Mouse (Mus musculus) midbrain, embryonic 11.5 days (tissue): ENCODE measurements around the gene Psmd11. TPM values are rescaled to one million over a fixed set of nuclear protein-coding genes. Genes with fewer than 3 reads are reported as not detected.

Experiments used
- ATAC-seq: fragments of 200-750 bp; cut with Nextera tagmentation; 2 replicates; pipeline ENCODE4 v1.8.0; 2017; ENCODE audit warnings: moderate TSS enrichment, moderate library complexity; ENCODE audit not compliant: low FRiP score
- DNase-seq: peaks from one replicate; pipeline ENCODE4 v3.0.0; 2015; ENCODE audit warnings: low spot score; ENCODE audit errors: missing footprints
- H3K27ac ChIP-seq: fragments of 300-500 bp; sonication (generic); 2 replicates; pipeline ENCODE4 v1.5.1; 2014; ENCODE audit warnings: low read depth, low read length
- H3K27me3 ChIP-seq: fragments of 300-500 bp; sonication (generic); 2 replicates; pipeline ENCODE4 v1.6.1; 2014; ENCODE audit warnings: mild to moderate bottlenecking, low read length, moderate library complexity, mixed read lengths; ENCODE audit not compliant: control insufficient read depth, insufficient read depth
- H3K36me3 ChIP-seq: fragments of 300-500 bp; sonication (generic); 2 replicates; pipeline ENCODE4 v1.6.1; 2014; ENCODE audit warnings: mild to moderate bottlenecking, low read length, moderate library complexity, mixed read lengths; ENCODE audit not compliant: control insufficient read depth, insufficient read depth
- H3K4me1 ChIP-seq: fragments of 300-500 bp; sonication (generic); 2 replicates; pipeline ENCODE4 v1.6.1; 2014; ENCODE audit warnings: low read length; ENCODE audit not compliant: control insufficient read depth, insufficient read depth
- H3K4me2 ChIP-seq: fragments of 300-500 bp; sonication (generic); 2 replicates; pipeline ENCODE4 v1.6.1; 2014; ENCODE audit warnings: mild to moderate bottlenecking, moderate library complexity
- H3K4me3 ChIP-seq: fragments of 300-500 bp; sonication (generic); 2 replicates; pipeline ENCODE4 v1.5.1; 2014; ENCODE audit warnings: low read depth, low read length
- H3K9ac ChIP-seq: fragments of 300-500 bp; sonication (generic); 2 replicates; pipeline ENCODE4 v1.6.1; 2014; ENCODE audit warnings: low read length
- H3K9me3 ChIP-seq: fragments of 300-500 bp; sonication (generic); 2 replicates; pipeline ENCODE4 v1.6.1; 2016; ENCODE audit warnings: low read length; ENCODE audit not compliant: control insufficient read depth
- WGBS: fragments of 180-500 bp; shearing (Covaris S2); extraction: QIAGEN DNeasy Blood & Tissue Kit; methylation state at CpG from one replicate; pipeline ENCODE4 v1.1.7; 2014; 5-methylcytosine and 5-hydroxymethylcytosine counted together
- polyA plus RNA-seq: library from polyadenylated mRNA; unstranded; fragments of >200 nt; fragmentation: Nextera tagmentation; extraction: Ambion mirVana; gene quantifications from 2 replicates; pipeline ENCODE4 v1.2.1, GENCODE M21; 2014

Gene Psmd11
- polyA plus RNA-seq, 1 experiment from 2014 or later: 347 TPM

GRCm38 (mm10) chr11:80495972-80496371 lies 67.6 kb downstream of the Psmd11 start:
- Histone ChIP-seq H3K27me3 (no peaks in the 10 kb centered on the region), H3K36me3 (no peaks in the 10 kb centered on the region), H3K4me3 (no peak overlapping the region), H3K4me1 (peaks cover 10% of the 10 kb centered on the region; the same call in 1 of the 2 replicates), H3K4me2 (no peak overlapping the region), H3K9me3 (no peaks in the 10 kb centered on the region), H3K9ac (no peak overlapping the region), H3K27ac (no peak overlapping the region)
- ATAC-seq: no peak
- 93% methylated on average over 6 of the region's 6 CpGs for WGBS
- DNase-seq: no peak

GRCm38 (mm10) chr11:80496640-80497039 lies 68.2 kb downstream of the Psmd11 start:
- Histone ChIP-seq H3K27me3 (no peaks in the 10 kb centered on the region), H3K4me3 (no peak overlapping the region), H3K9ac (no peak overlapping the region), H3K4me1 (peaks cover 10% of the 10 kb centered on the region; the same call in 1 of the 2 replicates), H3K9me3 (no peaks in the 10 kb centered on the region), H3K4me2 (no peak overlapping the region), H3K36me3 (no peaks in the 10 kb centered on the region), H3K27ac (no peak overlapping the region)
- ATAC-seq (no peak), DNase-seq (no peak)
- WGBS: 90% methylated on average over 1 of the region's 1 CpGs

- Histone ChIP-seq H3K27me3 (no peaks in the 10 kb centered on the region), H3K9ac (no peak overlapping the region), H3K4me2 (no peak overlapping the region), H3K27ac (no peak overlapping the region), H3K9me3 (no peaks in the 10 kb centered on the region), H3K4me3 (no peak overlapping the region), H3K4me1 (peaks cover 10% of the 10 kb centered on the region; the same call in 1 of the 2 replicates), H3K36me3 (no peaks in the 10 kb centered on the region)
- WGBS: 88% methylated on average over 10 of the region's 10 CpGs
- no peak for ATAC-seq
- no peak for DNase-seq
These were observed 69.0 kb downstream of the Psmd11 start for GRCm38 (mm10) chr11:80497225-80497919.

GRCm38 (mm10) chr11:80498328-80499070 lies 70.1 kb downstream of the Psmd11 start:
- WGBS: 75% methylated on average over 11 of the region's 11 CpGs

GRCm38 (mm10) chr11:80499550-80499952 lies 71.1 kb downstream of the Psmd11 start:
- no peaks in the 10 kb centered on the region for H3K27me3 ChIP-seq
- H3K27ac ChIP-seq: no peak overlapping the region
- H3K36me3 ChIP-seq: no peaks in the 10 kb centered on the region
- DNase-seq (no peak), ATAC-seq (no peak)
- H3K4me2 ChIP-seq: no peak overlapping the region
- no peak overlapping the region for H3K9ac ChIP-seq
- peaks cover 24% of the 10 kb centered on the region for H3K4me1 ChIP-seq
- no peaks in the 10 kb centered on the region for H3K9me3 ChIP-seq
- 82% methylated on average over 4 of the region's 4 CpGs for WGBS
- H3K4me3 ChIP-seq: no peak overlapping the region

More at GRCm38 (mm10) chr11:80498328-80499070, 70.1 kb downstream of the Psmd11 start:
- no peak overlapping the region for H3K4me3 ChIP-seq
- H3K27me3 ChIP-seq: no peaks in the 10 kb centered on the region
- H3K9ac ChIP-seq: no peak overlapping the region
- H3K4me2 ChIP-seq: no peak overlapping the region
- H3K27ac ChIP-seq: no peak overlapping the region
- H3K9me3 ChIP-seq: no peaks in the 10 kb centered on the region
- H3K36me3 ChIP-seq: no peaks in the 10 kb centered on the region
- H3K4me1 ChIP-seq: peaks cover 14% of the 10 kb centered on the region
- ATAC-seq (no peak), DNase-seq (no peak)

- H3K27ac ChIP-seq: peak overlapping the region; percentile 97
- H3K36me3 ChIP-seq: no peaks in the 10 kb centered on the region
- WGBS: 68% methylated on average over 6 of the region's 6 CpGs
- H3K4me2 ChIP-seq: no peak overlapping the region
- peak overlapping the region; percentile 60 for H3K9ac ChIP-seq
- H3K4me3 ChIP-seq: no peak overlapping the region
- DNase-seq (peak; percentile 94), ATAC-seq (no peak)
- H3K4me1 ChIP-seq: peaks cover 37% of the 10 kb centered on the region
- no peaks in the 10 kb centered on the region for H3K27me3 ChIP-seq
- H3K9me3 ChIP-seq: no peaks in the 10 kb centered on the region
These were observed 74.9 kb downstream of the Psmd11 start for GRCm38 (mm10) chr11:80503281-80503680.

GRCm38 (mm10) chr11:80503726-80504452 lies 75.5 kb downstream of the Psmd11 start:
- 12% methylated on average over 13 of the region's 13 CpGs for WGBS
- Histone ChIP-seq H3K9me3 (no peaks in the 10 kb centered on the region), H3K4me2 (peak overlapping the region; percentile 32), H3K36me3 (no peaks in the 10 kb centered on the region), H3K9ac (peak overlapping the region; percentile 60), H3K27ac (peak overlapping the region; percentile 97), H3K27me3 (no peaks in the 10 kb centered on the region), H3K4me1 (peaks cover 39% of the 10 kb centered on the region), H3K4me3 (no peak overlapping the region)
- peak; percentile 93 for ATAC-seq
- peak; percentile 97 for DNase-seq

GRCm38 (mm10) chr11:80504519-80505385 lies 76.3 kb downstream of the Psmd11 start:
- H3K4me1 ChIP-seq: peaks cover 35% of the 10 kb centered on the region
- ATAC-seq: peak; percentile 25
- peak overlapping the region; percentile 32; the same call in 1 of the 2 replicates for H3K4me2 ChIP-seq

More at GRCm38 (mm10) chr11:80504519-80505385, 76.3 kb downstream of the Psmd11 start:
- peak overlapping the region; percentile 9 for H3K9ac ChIP-seq
- H3K27ac ChIP-seq: peak overlapping the region; percentile 97
- no peak overlapping the region for H3K4me3 ChIP-seq
- H3K27me3 ChIP-seq: no peaks in the 10 kb centered on the region
- no peaks in the 10 kb centered on the region for H3K9me3 ChIP-seq
- no peak for DNase-seq
- no peaks in the 10 kb centered on the region for H3K36me3 ChIP-seq
- WGBS: 49% methylated on average over 6 of the region's 6 CpGs
